Mouse (Mus musculus): ENCODE data around the gene Sult1c2. TPM values are rescaled to one million over a fixed set of nuclear protein-coding genes. Genes with fewer than 3 reads are reported as not detected.
"Not testable (repeated sequence)": the region's sequence is repeated elsewhere in the genome, so short reads cannot be mapped to it uniquely, and the experiment has no call there.

Gene Sult1c2
- 1.4 TPM in 2 replicates for polyA plus RNA-seq (2015; fragmentation: Nextera tagmentation; extraction: Ambion mirVana)

GRCm38 (mm10) chr17:53846206-53846605 lies at the start of gene Sult1c2:
Gene Sult1c2 (minus strand): TSS chr17:53846339.
- no peaks in the 10 kb centered on the region for H3K27me3 ChIP-seq
- 0 out of 2 replicates have a peak, but pooled peaks cover 4% of the 10 kb centered on the region for H3K9me3 ChIP-seq (replicated peaks)
- no peak within 1 kb of the TSS for H3K4me3 ChIP-seq (replicated peaks)
- peak; percentile 79 for ATAC-seq (replicated peaks; ENCODE audit: low FRiP score)
- no peak within 1 kb of the TSS; the same call in 1 of the 2 replicates for H3K27ac ChIP-seq
- H3K36me3 ChIP-seq: no peaks in the 10 kb centered on the region
- 81% methylated on average over 4 of the region's 4 CpGs for WGBS
- no peak within 1 kb of the TSS for H3K4me2 ChIP-seq
- H3K4me1 ChIP-seq: no peaks in the 10 kb centered on the region
- no peak within 1 kb of the TSS for H3K9ac ChIP-seq

GRCm38 (mm10) chr17:53879006-53879675 lies 33.0 kb upstream of the Sult1c2 start:
- 83% methylated on average over 7 of the region's 7 CpGs for WGBS
- not testable (repeated sequence) for H3K4me3 ChIP-seq (replicated peaks); H3K9me3 ChIP-seq (replicated peaks); H3K4me2 ChIP-seq; H3K9ac ChIP-seq; H3K4me1 ChIP-seq; H3K36me3 ChIP-seq; H3K27me3 ChIP-seq; H3K27ac ChIP-seq; ATAC-seq (replicated peaks; ENCODE audit: low FRiP score)

GRCm38 (mm10) chr17:53874433-53874832 lies 28.3 kb upstream of the Sult1c2 start:
- Histone ChIP-seq H3K9ac (no peak overlapping the region), H3K4me2 (no peak overlapping the region), H3K4me1 (no peaks in the 10 kb centered on the region), H3K27ac (no peak overlapping the region), H3K36me3 (no peaks in the 10 kb centered on the region), H3K4me3 (replicated peaks) (no peak overlapping the region), H3K9me3 (replicated peaks) (no peaks in the 10 kb centered on the region), H3K27me3 (no peaks in the 10 kb centered on the region)
- ATAC-seq (replicated peaks; ENCODE audit: low FRiP score): no peak
- 71% methylated on average over 2 of the region's 2 CpGs for WGBS

GRCm38 (mm10) chr17:53872192-53872591 lies 26.1 kb upstream of the Sult1c2 start:
- no peak overlapping the region for H3K4me3 ChIP-seq (replicated peaks)
- no peak overlapping the region for H3K27ac ChIP-seq
- no peaks in the 10 kb centered on the region for H3K36me3 ChIP-seq
- no peaks in the 10 kb centered on the region for H3K9me3 ChIP-seq (replicated peaks)
- no peaks in the 10 kb centered on the region for H3K4me1 ChIP-seq
- WGBS: 77% methylated on average over 3 of the region's 3 CpGs
- H3K9ac ChIP-seq: no peak overlapping the region
- H3K27me3 ChIP-seq: no peaks in the 10 kb centered on the region
- no peak overlapping the region for H3K4me2 ChIP-seq
- ATAC-seq (replicated peaks; ENCODE audit: low FRiP score): 0 out of 2 replicates have a peak, but pooled peaks have one; percentile 49

GRCm38 (mm10) chr17:53869931-53870330 lies 23.8 kb upstream of the Sult1c2 start:
- no peaks in the 10 kb centered on the region for H3K27me3 ChIP-seq
- ATAC-seq (replicated peaks; ENCODE audit: low FRiP score): no peak
- no peaks in the 10 kb centered on the region for H3K36me3 ChIP-seq

GRCm38 (mm10) chr17:53865260-53865955 lies 19.3 kb upstream of the Sult1c2 start:
- 81% methylated on average over 6 of the region's 6 CpGs for WGBS
- no peak overlapping the region for H3K9ac ChIP-seq
- H3K4me2 ChIP-seq: no peak overlapping the region
- no peak overlapping the region for H3K4me3 ChIP-seq (replicated peaks)
- H3K36me3 ChIP-seq: no peaks in the 10 kb centered on the region
- ATAC-seq (replicated peaks; ENCODE audit: low FRiP score): no peak
- H3K9me3 ChIP-seq (replicated peaks): no peaks in the 10 kb centered on the region
- no peaks in the 10 kb centered on the region for H3K27me3 ChIP-seq
- H3K27ac ChIP-seq: no peak overlapping the region
- no peaks in the 10 kb centered on the region for H3K4me1 ChIP-seq

More at GRCm38 (mm10) chr17:53869931-53870330, 23.8 kb upstream of the Sult1c2 start:
- Histone ChIP-seq H3K4me2 (no peak overlapping the region), H3K27ac (no peak overlapping the region), H3K9ac (no peak overlapping the region), H3K9me3 (replicated peaks) (no peaks in the 10 kb centered on the region), H3K4me3 (replicated peaks) (no peak overlapping the region), H3K4me1 (no peaks in the 10 kb centered on the region)

GRCm38 (mm10) chr17:53860548-53860947 lies 14.4 kb upstream of the Sult1c2 start:
- no peaks in the 10 kb centered on the region for H3K27me3 ChIP-seq
- no peak overlapping the region for H3K27ac ChIP-seq
- no peak for ATAC-seq (replicated peaks; ENCODE audit: low FRiP score)
- H3K4me2 ChIP-seq: no peak overlapping the region
- H3K9me3 ChIP-seq (replicated peaks): no peaks in the 10 kb centered on the region
- H3K4me1 ChIP-seq: no peaks in the 10 kb centered on the region
- no peaks in the 10 kb centered on the region for H3K36me3 ChIP-seq
- H3K9ac ChIP-seq: no peak overlapping the region
- H3K4me3 ChIP-seq (replicated peaks): no peak overlapping the region

GRCm38 (mm10) chr17:53854992-53855391 lies 8.9 kb upstream of the Sult1c2 start:
- no peaks in the 10 kb centered on the region for H3K27me3 ChIP-seq
- 86% methylated on average over 3 of the region's 3 CpGs for WGBS
- H3K27ac ChIP-seq: no peak overlapping the region
- no peak overlapping the region for H3K4me2 ChIP-seq
- no peaks in the 10 kb centered on the region for H3K36me3 ChIP-seq
- H3K4me3 ChIP-seq (replicated peaks): no peak overlapping the region
- no peak overlapping the region for H3K9ac ChIP-seq
- no peaks in the 10 kb centered on the region for H3K4me1 ChIP-seq
- no peak for ATAC-seq (replicated peaks; ENCODE audit: low FRiP score)
- H3K9me3 ChIP-seq (replicated peaks): no peaks in the 10 kb centered on the region

- Histone ChIP-seq H3K4me1 (no peaks in the 10 kb centered on the region), H3K4me2 (no peak overlapping the region), H3K27me3 (no peaks in the 10 kb centered on the region), H3K4me3 (replicated peaks) (no peak overlapping the region), H3K9me3 (replicated peaks) (0 out of 2 replicates have a peak, but pooled peaks cover 4% of the 10 kb centered on the region), H3K9ac (no peak overlapping the region), H3K36me3 (no peaks in the 10 kb centered on the region), H3K27ac (no peak overlapping the region; the same call in 1 of the 2 replicates)
- 0 out of 2 replicates have a peak, but pooled peaks have one; percentile 33 for ATAC-seq (replicated peaks; ENCODE audit: low FRiP score)
- 74% methylated on average over 7 of the region's 7 CpGs for WGBS
Observed at GRCm38 (mm10) chr17:53845796-53846195, 343 bp downstream of the Sult1c2 start.

GRCm38 (mm10) chr17:53833366-53833765 lies 12.8 kb downstream of the Sult1c2 start:
- H3K9me3 ChIP-seq (replicated peaks): 0 out of 2 replicates have a peak, but pooled peaks cover 4% of the 10 kb centered on the region
- 58% methylated on average over 3 of the region's 3 CpGs for WGBS
- H3K4me3 ChIP-seq (replicated peaks): no peak overlapping the region
- no peaks in the 10 kb centered on the region for H3K4me1 ChIP-seq
- no peaks in the 10 kb centered on the region for H3K27me3 ChIP-seq
- H3K27ac ChIP-seq: no peak overlapping the region
- ATAC-seq (replicated peaks; ENCODE audit: low FRiP score): no peak
- H3K36me3 ChIP-seq: no peaks in the 10 kb centered on the region
- H3K9ac ChIP-seq: no peak overlapping the region
- no peak overlapping the region for H3K4me2 ChIP-seq

- not testable (repeated sequence) for H3K9me3 ChIP-seq (replicated peaks); H3K4me1 ChIP-seq; ATAC-seq (replicated peaks; ENCODE audit: low FRiP score); H3K4me2 ChIP-seq; H3K4me3 ChIP-seq (replicated peaks); H3K9ac ChIP-seq; H3K36me3 ChIP-seq; H3K27me3 ChIP-seq; H3K27ac ChIP-seq
- 89% methylated on average over 16 of the region's 16 CpGs for WGBS
Observed at GRCm38 (mm10) chr17:53803974-53804373, 42.2 kb downstream of the Sult1c2 start.

- no peak for ATAC-seq (replicated peaks; ENCODE audit: low FRiP score)
- no peaks in the 10 kb centered on the region for H3K9me3 ChIP-seq (replicated peaks)
Observed at GRCm38 (mm10) chr17:53783381-53783780, 62.8 kb downstream of the Sult1c2 start.

More at GRCm38 (mm10) chr17:53783381-53783780, 62.8 kb downstream of the Sult1c2 start:
- Histone ChIP-seq H3K4me3 (replicated peaks) (no peak overlapping the region), H3K4me2 (no peak overlapping the region), H3K36me3 (no peaks in the 10 kb centered on the region), H3K27me3 (no peaks in the 10 kb centered on the region), H3K9ac (no peak overlapping the region), H3K27ac (no peak overlapping the region), H3K4me1 (no peaks in the 10 kb centered on the region)
- WGBS: 73% methylated on average over 1 of the region's 1 CpGs
